Mouse (Mus musculus): ENCODE data around the gene Dytn. TPM values are rescaled to one million over a fixed set of nuclear protein-coding genes. Genes with fewer than 3 reads are reported as not detected.

The Dytn gene
- polyA plus RNA-seq (2015; fragmentation: Nextera tagmentation; extraction: Ambion mirVana), result not detected in 2 replicates

GRCm38 (mm10) chr1:63686827-63687226, at the start of gene Dytn:
TSS of gene Dytn (minus strand) at chr1:63686927.
- Histone ChIP-seq H3K9ac (no peak within 1 kb of the TSS), H3K4me2 (replicated peaks) (no peak within 1 kb of the TSS), H3K27me3 (peaks cover 36% of the 10 kb centered on the region), H3K4me1 (no peaks in the 10 kb centered on the region), H3K9me3 (no peaks in the 10 kb centered on the region), H3K36me3 (no peaks in the 10 kb centered on the region), H3K4me3 (no peak within 1 kb of the TSS), H3K27ac (no peak within 1 kb of the TSS)
- 83% methylated on average over 4 of the region's 4 CpGs for WGBS
- no peak for ATAC-seq (ENCODE audit: low FRiP score, low read depth)

DNA sequence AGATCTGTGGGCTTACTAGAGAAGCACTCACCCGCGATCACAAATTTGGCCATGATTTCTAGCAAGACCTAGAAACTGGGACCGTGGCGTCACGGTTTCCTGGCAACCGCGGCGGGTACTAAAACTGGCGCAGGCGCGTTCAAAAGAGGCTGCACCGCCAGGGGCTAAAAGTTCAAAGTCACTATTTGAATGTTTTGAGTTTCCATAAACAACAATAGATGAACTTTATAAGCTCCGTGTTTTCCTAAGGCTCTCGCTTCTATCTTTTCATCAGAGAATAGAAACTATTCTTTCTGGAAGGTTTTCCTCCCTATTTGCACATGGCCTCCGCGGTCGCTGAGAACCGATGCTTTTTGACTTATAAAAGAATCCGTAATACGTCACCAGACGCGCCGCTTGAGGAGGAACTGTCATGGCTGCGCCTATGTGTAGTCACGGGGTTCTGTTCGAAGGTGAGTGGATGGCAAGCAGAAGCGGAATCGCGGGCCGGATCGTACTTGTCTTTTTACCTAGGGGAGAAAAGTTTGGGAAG, 43.6 kb upstream of the Dytn start, which contains the start of the genes Mdh1b and Fastkd2:
Gene Mdh1b, minus strand, starts transcription at position 79 of the 532 bp plus-strand sequence.
Gene Fastkd2, plus strand, starts transcription at position 375 of the 532 bp plus-strand sequence.
- WGBS, result under 1% methylated on average over 31 of the region's 31 CpGs
- Histone ChIP-seq H3K27me3 (peaks cover 10% of the 10 kb centered on the region), H3K4me1 (peaks cover 18% of the 10 kb centered on the region), H3K27ac (no peak within 1 kb of the TSS), H3K4me3 (peak within 1 kb of the TSS; percentile 72), H3K9ac (peak within 1 kb of the TSS; percentile 81), H3K36me3 (no peaks in the 10 kb centered on the region), H3K4me2 (replicated peaks) (peak within 1 kb of the TSS; percentile 65), H3K9me3 (no peaks in the 10 kb centered on the region)
- peak; percentile 97 for ATAC-seq (ENCODE audit: low FRiP score, low read depth)

GRCm38 (mm10) chr1:63729796-63730195, 43.1 kb upstream of the Dytn start:
- Histone ChIP-seq H3K4me2 (replicated peaks) (peak overlapping the region; percentile 65), H3K4me1 (peaks cover 18% of the 10 kb centered on the region), H3K27me3 (peaks cover 14% of the 10 kb centered on the region), H3K4me3 (peak overlapping the region; percentile 72), H3K9me3 (no peaks in the 10 kb centered on the region), H3K9ac (0 out of 2 replicates have a peak overlapping the region, but pooled peaks have one; percentile 43), H3K27ac (no peak overlapping the region), H3K36me3 (no peaks in the 10 kb centered on the region)
- WGBS, result 46% methylated on average over 8 of the region's 8 CpGs
- ATAC-seq (ENCODE audit: low FRiP score, low read depth), result no peak

DNA sequence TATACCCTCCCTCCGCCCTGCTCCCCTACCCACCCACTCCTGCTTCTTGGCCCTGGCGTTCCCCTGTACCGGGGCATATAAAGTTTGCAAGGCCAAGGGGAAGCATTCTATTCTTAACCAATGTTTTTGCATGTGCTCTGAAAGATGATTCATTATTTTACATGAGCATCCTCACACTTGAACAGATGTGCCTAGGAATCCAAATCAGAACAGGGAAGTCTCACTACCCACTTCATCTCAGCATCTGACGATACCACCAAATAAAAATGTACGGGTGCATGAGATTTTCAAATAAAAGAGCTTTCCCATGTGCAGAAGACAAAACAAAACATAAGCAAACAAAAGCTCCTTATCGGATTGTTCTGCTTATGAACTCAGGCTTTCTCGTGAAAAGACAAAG, 33.4 kb upstream of the Dytn start:
- Histone ChIP-seq H3K27ac (no peak overlapping the region), H3K4me3 (no peak overlapping the region), H3K36me3 (no peaks in the 10 kb centered on the region), H3K4me1 (no peaks in the 10 kb centered on the region), H3K4me2 (replicated peaks) (no peak overlapping the region), H3K27me3 (peaks cover 9% of the 10 kb centered on the region; the same call in 1 of the 2 replicates), H3K9me3 (peaks cover 5% of the 10 kb centered on the region; the same call in 1 of the 2 replicates), H3K9ac (no peak overlapping the region)
- no peak for ATAC-seq (ENCODE audit: low FRiP score, low read depth)
- WGBS, result 87% methylated on average over 7 of the region's 7 CpGs

GRCm38 (mm10) chr1:63708876-63709275, 22.1 kb upstream of the Dytn start:
- WGBS, result 77% methylated on average over 3 of the region's 3 CpGs
- H3K36me3 ChIP-seq, result no peaks in the 10 kb centered on the region
- H3K4me1 ChIP-seq, result peaks cover 17% of the 10 kb centered on the region
- H3K27ac ChIP-seq, result no peak overlapping the region
- H3K4me2 ChIP-seq (replicated peaks), result no peak overlapping the region
- H3K4me3 ChIP-seq, result no peak overlapping the region
- H3K9me3 ChIP-seq, result no peaks in the 10 kb centered on the region
- H3K9ac ChIP-seq, result no peak overlapping the region
- ATAC-seq (ENCODE audit: low FRiP score, low read depth), result no peak
- peaks cover 20% of the 10 kb centered on the region; the same call in 1 of the 2 replicates for H3K27me3 ChIP-seq

GRCm38 (mm10) chr1:63705733-63706132, 19.0 kb upstream of the Dytn start:
- H3K4me2 ChIP-seq (replicated peaks), result peak overlapping the region; percentile 26; the same call in 1 of the 2 replicates
- H3K4me3 ChIP-seq, result no peak overlapping the region
- no peak overlapping the region for H3K27ac ChIP-seq
- WGBS, result 30% methylated on average over 5 of the region's 5 CpGs
- no peaks in the 10 kb centered on the region for H3K9me3 ChIP-seq
- ATAC-seq (ENCODE audit: low FRiP score, low read depth), result peak; percentile 94
- H3K36me3 ChIP-seq, result no peaks in the 10 kb centered on the region
- no peak overlapping the region for H3K9ac ChIP-seq
- H3K27me3 ChIP-seq, result peaks cover 19% of the 10 kb centered on the region
- peaks cover 17% of the 10 kb centered on the region for H3K4me1 ChIP-seq

DNA sequence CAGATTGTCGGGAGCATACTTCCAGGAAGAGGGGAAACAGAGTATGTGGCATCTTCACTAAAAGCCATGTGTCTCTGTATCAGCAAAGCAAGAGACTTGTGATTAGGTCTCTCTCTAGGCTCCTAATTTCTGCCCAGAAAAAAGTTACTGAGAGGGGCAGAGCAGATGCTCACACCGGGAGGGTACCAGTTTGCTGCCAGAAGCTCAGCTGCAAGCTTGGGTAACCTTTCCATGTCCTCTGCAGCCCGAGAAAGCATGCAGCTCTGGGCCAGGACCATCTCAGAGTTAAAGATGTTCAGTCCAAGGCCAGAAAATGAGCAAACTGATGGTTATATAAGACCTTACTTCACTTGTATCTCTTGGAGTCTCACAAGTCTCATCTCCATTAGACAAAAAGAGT, 10.1 kb upstream of the Dytn start:
- Histone ChIP-seq H3K36me3 (no peaks in the 10 kb centered on the region), H3K27ac (no peak overlapping the region), H3K9ac (no peak overlapping the region), H3K4me2 (replicated peaks) (no peak overlapping the region), H3K27me3 (peaks cover 36% of the 10 kb centered on the region), H3K9me3 (no peaks in the 10 kb centered on the region; the same call in 1 of the 2 replicates), H3K4me1 (no peaks in the 10 kb centered on the region), H3K4me3 (no peak overlapping the region)
- no peak for ATAC-seq (ENCODE audit: low FRiP score, low read depth)
- 78% methylated on average over 3 of the region's 3 CpGs for WGBS

- Histone ChIP-seq H3K9ac (no peak overlapping the region), H3K4me1 (no peaks in the 10 kb centered on the region), H3K27me3 (peaks cover 12% of the 10 kb centered on the region), H3K4me3 (no peak overlapping the region), H3K9me3 (no peaks in the 10 kb centered on the region), H3K27ac (no peak overlapping the region), H3K36me3 (no peaks in the 10 kb centered on the region), H3K4me2 (replicated peaks) (no peak overlapping the region)
- ATAC-seq (ENCODE audit: low FRiP score, low read depth), result no peak
- 86% methylated on average over 3 of the region's 3 CpGs for WGBS
Measured at GRCm38 (mm10) chr1:63675975-63676374, 10.8 kb downstream of the Dytn start.

DNA sequence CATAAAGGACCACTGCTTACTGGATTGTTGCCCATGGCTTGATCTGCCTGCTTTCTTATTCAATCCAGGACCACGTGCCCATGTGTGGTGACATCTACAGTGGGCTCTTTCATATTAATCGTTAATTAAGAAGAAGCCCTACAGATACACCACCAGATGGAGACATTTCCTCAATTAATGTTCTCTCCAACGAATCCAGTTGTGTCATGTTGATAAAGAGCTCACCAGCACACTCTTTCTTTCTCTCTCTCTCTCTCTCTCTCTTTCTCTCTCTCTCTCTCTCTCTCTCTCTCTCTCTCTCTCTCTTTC, 17.9 kb downstream of the Dytn start:
- H3K36me3 ChIP-seq, result no peaks in the 10 kb centered on the region
- 0 out of 2 replicates have a peak, but pooled peaks cover 8% of the 10 kb centered on the region for H3K4me1 ChIP-seq
- no peaks in the 10 kb centered on the region for H3K9me3 ChIP-seq
- no peak overlapping the region for H3K9ac ChIP-seq
- no peak overlapping the region for H3K4me3 ChIP-seq
- no peak for ATAC-seq (ENCODE audit: low FRiP score, low read depth)
- H3K27ac ChIP-seq, result no peak overlapping the region
- 6% methylated on average over 3 of the region's 3 CpGs for WGBS
- peak overlapping the region; percentile 31; the same call in 1 of the 2 replicates for H3K4me2 ChIP-seq (replicated peaks)
- peaks cover 29% of the 10 kb centered on the region for H3K27me3 ChIP-seq

- 24% methylated on average over 13 of the region's 13 CpGs for WGBS
- Histone ChIP-seq H3K9me3 (no peaks in the 10 kb centered on the region), H3K4me1 (0 out of 2 replicates have a peak, but pooled peaks cover 8% of the 10 kb centered on the region), H3K27ac (no peak overlapping the region), H3K27me3 (peaks cover 29% of the 10 kb centered on the region), H3K36me3 (no peaks in the 10 kb centered on the region), H3K9ac (no peak overlapping the region), H3K4me3 (no peak overlapping the region), H3K4me2 (replicated peaks) (peak overlapping the region; percentile 31; the same call in 1 of the 2 replicates)
- no peak for ATAC-seq (ENCODE audit: low FRiP score, low read depth)
Measured at GRCm38 (mm10) chr1:63667949-63668851, 18.5 kb downstream of the Dytn start.

DNA sequence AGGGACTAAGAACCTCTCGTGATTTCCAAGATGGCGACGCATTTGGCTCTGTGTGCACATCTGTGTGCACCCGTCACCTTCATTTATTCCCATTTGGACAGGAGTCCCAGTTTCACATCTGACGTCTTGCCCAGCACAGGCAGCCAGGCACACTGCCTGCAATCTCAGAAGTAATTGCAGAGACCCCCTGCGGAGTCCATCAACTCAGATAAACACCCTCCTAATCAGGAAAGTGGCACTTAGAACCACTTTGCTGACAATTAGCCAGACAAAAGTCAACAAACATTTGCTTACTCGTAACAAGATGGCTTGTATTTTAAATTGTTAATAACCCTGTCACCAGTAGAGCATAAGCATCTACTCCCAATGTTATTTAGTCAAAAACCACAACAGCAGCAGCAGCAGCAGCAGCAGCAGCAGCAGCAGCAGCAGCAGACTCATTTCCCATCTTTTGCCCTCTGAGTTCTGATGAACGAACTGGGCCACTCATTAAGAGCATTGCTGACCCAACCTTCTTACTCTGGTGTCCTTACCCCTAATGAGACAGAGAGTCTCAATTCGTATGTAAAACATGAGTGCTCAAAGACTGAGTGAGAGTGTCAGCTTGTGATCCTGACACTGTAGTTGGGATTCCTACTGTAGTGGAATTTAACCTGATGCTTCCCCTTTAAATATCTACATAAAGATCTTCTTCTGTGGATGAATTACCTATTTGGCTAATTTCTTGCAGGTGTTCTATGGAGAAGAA, 19.4 kb downstream of the Dytn start:
- H3K27ac ChIP-seq, result no peak overlapping the region
- no peak for ATAC-seq (ENCODE audit: low FRiP score, low read depth)
- H3K36me3 ChIP-seq, result no peaks in the 10 kb centered on the region
- H3K27me3 ChIP-seq, result peaks cover 29% of the 10 kb centered on the region
- no peak overlapping the region for H3K4me2 ChIP-seq (replicated peaks)
- 27% methylated on average over 9 of the region's 9 CpGs for WGBS
- no peaks in the 10 kb centered on the region for H3K9me3 ChIP-seq
- no peak overlapping the region for H3K4me3 ChIP-seq
- H3K9ac ChIP-seq, result no peak overlapping the region
- H3K4me1 ChIP-seq, result 0 out of 2 replicates have a peak, but pooled peaks cover 8% of the 10 kb centered on the region

DNA sequence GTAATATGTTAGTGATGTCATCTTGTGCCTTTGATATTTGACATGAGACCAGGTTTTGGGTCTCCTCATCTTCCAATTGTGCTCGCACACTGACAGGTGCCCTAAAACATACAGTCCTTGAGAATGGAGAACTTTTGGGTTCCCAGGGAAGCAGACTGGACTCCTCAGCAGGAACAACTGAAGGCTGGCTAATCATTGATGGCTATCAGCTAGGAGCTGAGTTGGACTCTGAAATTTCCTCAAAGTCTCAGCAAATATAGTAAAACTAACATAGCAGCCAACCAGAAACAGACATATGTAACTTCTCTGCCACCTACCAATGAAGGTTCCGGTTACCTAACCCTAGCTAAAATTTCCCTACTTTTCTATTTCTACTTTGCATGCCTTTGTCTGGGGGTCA, 20.6 kb downstream of the Dytn start:
- Histone ChIP-seq H3K9me3 (no peaks in the 10 kb centered on the region), H3K4me2 (replicated peaks) (no peak overlapping the region), H3K27me3 (peaks cover 35% of the 10 kb centered on the region), H3K4me1 (0 out of 2 replicates have a peak, but pooled peaks cover 8% of the 10 kb centered on the region), H3K36me3 (no peaks in the 10 kb centered on the region), H3K4me3 (no peak overlapping the region), H3K27ac (no peak overlapping the region), H3K9ac (no peak overlapping the region)
- 95% methylated on average over 2 of the region's 2 CpGs for WGBS
- no peak for ATAC-seq (ENCODE audit: low FRiP score, low read depth)
